Mouse (Mus musculus): ENCODE results near the gene Itpkc.

The Itpkc gene

DNA sequence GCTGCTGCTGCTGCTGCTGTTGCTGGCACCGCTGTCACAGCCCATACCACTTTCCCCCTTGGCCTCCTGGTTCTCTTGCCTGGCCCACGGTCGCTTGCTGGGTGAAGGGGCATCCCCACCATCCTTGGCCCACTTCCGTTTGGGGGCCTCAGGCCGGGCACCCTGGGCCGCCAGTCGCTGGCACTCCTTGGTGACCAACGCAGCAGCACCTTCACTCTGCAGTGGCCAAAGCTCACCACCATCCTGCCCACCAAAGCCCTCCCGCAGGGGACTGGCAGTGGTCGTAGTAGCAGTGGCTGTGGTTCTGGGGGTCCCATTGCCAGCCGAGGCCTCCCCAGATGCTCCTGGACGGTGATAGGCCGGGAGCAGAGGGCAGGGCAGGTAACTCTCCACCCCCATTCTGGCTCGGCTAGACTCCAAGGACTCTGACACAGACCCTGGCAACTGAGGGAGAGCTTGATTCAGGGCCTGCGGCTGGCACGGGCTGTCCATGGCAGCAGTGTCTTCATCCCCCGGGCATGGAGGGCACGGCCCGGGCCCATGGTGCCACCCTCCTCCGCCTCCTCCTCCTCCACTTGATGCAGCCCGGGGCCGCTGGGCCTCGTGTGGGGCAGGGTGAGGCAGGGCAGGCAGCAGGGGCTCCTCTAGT lies 63.3 kb downstream of the Itpkc start:
- DNase-seq (ENCODE audit: low spot score in 2 of 2): no peak

DNA sequence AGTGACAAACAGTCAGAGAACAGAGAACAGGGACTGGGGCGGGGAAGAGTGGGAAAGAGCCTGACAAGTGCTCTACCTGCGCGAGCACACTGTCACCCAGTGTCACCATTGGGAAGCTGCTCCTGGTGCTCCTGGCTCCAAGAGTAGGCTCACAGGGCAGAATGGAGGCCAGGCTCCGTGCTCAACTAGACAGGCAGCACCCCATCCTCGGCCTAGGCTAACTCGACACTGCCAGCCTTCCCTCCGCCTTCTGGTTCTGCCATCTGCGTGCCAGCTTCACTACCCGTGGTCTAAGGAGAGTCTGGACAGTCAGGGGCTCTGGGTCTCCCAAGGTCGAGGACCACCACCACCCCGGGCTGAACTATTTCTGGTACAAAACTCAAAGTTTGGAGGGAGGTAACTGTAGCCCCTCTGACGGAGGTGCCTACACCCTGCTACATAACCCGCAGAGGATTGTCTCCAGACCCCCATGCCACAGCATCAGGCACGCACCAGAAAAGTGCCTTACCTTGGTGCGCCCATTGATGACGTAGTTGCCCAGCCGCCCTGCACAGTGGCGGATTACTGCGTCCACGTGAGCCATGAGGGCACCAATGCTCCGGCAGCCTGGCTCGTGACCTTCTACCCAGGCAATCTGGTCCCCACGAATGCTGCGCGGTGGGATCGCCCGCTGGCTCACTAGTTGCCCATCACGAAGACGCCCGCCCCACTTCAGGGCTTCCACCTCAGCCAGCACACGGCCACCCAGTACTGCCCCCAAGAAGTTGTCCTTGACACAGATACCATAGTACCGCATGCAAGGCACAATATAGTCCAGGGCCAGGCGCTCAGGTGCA lies 64.1 kb downstream of the Itpkc start:
- DNase-seq (ENCODE audit: low spot score in 2 of 2): no peak

DNA sequence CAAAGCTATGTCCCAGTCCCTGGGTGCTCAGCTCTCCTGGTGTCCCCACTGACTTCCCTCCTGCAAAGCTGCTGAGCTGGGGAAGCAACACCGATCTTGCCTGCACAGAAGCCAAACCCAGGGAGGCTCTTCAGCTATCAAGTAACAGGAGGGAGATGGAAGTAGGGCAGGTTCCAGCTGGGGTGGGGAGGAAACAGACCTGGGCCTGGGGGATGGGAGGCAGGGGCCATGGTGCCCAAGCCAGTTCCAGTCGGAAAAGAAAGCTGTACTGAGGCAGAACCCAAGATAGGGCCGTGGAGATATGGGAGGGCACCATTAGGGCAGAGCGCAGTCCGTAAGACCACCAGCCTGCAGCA lies 65.0 kb downstream of the Itpkc start:
- DNase-seq (ENCODE audit: low spot score in 2 of 2): no peak

DNA sequence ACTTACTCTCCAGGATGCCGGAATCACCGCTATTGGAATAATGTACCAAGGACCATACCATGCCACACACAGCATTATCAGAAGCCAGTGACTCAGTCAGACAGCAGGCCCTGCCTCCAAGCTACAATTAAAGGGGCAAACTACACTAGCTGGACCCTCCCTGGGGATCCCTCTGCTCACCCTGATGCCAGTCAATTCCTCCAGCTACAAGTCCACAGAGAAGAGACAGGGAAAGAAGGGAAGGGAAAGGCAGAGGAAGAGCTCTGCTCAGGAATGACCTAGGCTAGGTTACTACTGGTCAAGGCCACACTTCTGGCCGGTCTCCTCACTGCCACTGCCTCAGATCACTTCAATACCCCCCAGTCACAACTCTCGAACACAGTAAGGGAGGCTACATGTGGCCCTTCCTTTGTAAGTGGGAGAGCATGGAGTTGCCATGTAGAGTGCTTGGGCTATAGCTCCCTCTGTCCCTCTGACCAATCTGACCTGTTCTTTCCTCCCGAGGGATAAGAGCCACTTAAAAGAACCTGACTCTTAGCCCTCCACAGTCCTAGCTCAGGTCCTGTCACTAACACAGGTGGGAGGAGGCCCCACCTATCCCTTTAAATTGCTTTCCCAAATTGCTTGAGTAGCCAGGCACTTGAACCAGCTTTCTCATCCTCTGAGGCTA lies 65.5 kb downstream of the Itpkc start:
- DNase-seq (ENCODE audit: low spot score in 2 of 2): no peak

DNA sequence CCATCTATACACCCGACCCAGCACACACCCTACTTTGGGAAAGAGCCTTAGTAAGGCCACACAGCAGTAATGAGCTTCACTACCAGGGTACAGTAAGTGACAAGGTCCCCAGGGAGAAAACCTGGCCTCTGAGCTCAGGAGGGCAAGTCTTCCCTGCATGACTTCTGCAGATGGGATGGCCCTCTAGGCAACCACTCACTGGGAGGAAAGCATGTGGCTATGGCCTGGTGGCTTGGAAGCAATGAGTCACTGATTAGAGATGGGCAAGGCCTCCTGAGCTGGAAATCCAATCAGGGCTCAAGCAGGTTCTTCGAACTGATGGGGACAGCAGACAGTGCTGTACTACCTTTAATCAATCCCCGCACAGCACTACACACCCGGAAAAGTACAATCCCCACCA lies 66.7 kb downstream of the Itpkc start:
- no peak for DNase-seq (ENCODE audit: low spot score in 2 of 2)

DNA sequence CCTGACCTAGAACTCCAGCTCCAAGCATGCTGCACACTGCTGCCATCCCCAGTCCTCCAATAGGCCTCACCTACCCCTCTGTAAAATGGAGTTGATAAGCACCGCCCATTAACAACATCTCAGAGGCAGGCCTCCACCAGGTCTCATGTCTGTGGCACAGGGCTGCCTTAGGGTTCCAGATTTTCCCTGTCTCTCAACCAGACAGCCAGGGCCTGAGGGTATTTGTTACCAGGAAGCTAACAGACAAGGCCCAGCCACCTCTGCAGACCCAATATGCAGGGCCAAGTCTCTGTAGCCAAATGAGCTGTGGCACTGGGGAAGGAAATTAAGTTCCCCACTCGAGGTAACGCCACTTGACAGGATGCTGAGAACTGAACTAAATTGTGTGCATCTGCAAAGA lies 67.5 kb downstream of the Itpkc start:
- DNase-seq (ENCODE audit: low spot score in 2 of 2): no peak

DNA sequence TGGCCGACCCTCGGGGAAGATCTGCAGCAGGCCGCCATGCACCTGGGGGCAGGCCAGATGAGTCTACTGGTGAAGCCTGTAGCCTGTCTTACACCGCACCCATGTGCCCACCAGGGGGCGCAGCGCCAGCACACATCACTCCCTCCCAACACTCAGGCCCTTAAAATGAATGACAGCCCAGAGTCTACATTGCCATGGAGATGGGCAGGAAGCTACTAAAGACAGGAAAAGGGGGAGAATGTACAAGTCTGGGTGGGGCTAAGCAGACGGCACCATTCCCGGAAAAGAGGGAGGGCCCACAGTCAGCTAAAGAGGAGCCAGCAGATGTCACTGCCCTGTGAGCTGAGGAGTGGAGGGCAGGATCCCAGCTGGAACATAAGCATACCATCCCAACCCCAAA lies 68.6 kb downstream of the Itpkc start:
- peak; percentile 82 for DNase-seq (ENCODE audit: low spot score in 2 of 2)

DNA sequence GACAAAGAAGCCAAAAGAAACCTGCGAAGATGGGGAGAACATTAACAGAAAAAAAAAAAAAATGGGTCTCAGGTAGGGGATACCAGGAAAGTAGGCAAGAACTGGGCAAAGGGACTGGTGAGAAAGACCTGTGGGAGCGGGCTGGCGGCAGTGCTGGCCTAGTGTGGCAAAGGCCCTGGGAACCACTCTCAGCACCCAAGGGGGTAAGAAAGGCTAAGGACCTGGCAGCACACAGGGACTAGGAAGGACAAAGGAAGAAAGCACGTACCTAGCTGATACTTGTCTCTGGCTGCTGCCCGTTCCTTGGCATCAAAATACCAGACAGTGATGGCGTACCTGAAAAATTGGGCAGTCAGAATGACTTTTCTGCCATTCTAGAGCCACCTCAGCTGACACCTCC lies 69.2 kb downstream of the Itpkc start:
- no peak for DNase-seq (ENCODE audit: low spot score in 2 of 2)

DNA sequence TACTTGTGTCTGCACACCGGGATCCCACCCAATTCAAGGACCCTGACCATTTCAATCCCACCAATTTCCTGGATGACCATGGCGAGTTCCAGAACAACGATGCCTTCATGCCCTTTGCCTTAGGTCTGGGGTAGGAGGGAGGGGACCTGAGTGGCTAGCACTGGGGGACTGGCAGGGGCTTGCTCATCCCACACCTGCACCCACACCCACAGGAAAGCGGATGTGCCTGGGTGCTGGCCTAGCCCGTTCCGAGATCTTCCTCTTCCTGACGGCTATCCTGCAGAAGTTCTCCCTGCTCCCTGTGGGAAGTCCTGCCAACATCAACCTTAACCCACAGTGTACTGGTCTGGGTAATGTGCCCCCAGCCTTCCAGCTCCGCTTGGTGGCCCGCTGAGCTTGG lies 70.3 kb downstream of the Itpkc start:
- DNase-seq (ENCODE audit: low spot score in 2 of 2): no peak
